Mouse (Mus musculus): Measurements from ENCODE around the gene Spns2. TPM values are rescaled to one million over a fixed set of nuclear protein-coding genes. Genes with fewer than 3 reads are reported as not detected.
A peak's percentile ranks its signal among the peaks of the same experiment; 100 is the strongest.

The Spns2 gene
- polyA plus RNA-seq, 1 experiment = 3.2 TPM

- Histone ChIP-seq H3K4me1 (ENCODE audit: control insufficient read depth, insufficient read depth, insufficient read length, low read length) (peaks cover 8% of the 10 kb centered on the region), H3K27ac (replicated peaks; ENCODE audit: low read depth, low read length) (0 out of 2 replicates have a peak overlapping the region, but pooled peaks have one; percentile 20), H3K4me3 (ENCODE audit: insufficient read depth, low read depth, low read length) (peak overlapping the region; percentile 69)
Measured at GRCm38 (mm10) chr11:72488753-72489271, 892 bp downstream of the Spns2 start.

DNA sequence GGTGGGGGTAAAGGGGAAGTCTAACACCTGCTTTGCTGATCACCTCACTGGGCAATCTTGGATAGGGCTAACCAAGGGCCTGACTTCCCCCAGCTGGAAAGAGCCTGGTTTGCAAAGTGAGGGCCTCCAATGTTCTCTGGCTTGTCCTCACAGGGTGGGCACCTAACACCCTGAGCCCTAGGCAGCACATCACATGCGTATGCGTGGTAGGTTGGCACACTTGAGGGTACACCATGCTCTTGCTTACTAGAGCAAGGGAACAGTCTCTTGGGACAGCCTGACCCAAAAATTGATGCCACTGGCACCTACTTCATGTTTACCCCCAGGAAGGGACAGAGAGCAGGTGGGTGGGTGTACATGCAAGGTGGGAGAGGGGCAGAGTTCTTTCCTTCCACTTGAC, 2.0 kb downstream of the Spns2 start:
- H3K27ac ChIP-seq (replicated peaks; ENCODE audit: low read depth, low read length) = peak overlapping the region; percentile 39
- H3K4me1 ChIP-seq (ENCODE audit: control insufficient read depth, insufficient read depth, insufficient read length, low read length) = peaks cover 12% of the 10 kb centered on the region
- H3K4me3 ChIP-seq (ENCODE audit: insufficient read depth, low read depth, low read length) = peak overlapping the region; percentile 69

GRCm38 (mm10) chr11:72487171-72487570, 2.5 kb downstream of the Spns2 start:
- H3K27ac ChIP-seq (replicated peaks; ENCODE audit: low read depth, low read length) = peak overlapping the region; percentile 39; the same call in 1 of the 2 replicates
- H3K4me1 ChIP-seq (ENCODE audit: control insufficient read depth, insufficient read depth, insufficient read length, low read length) = peaks cover 18% of the 10 kb centered on the region
- peak overlapping the region; percentile 69 for H3K4me3 ChIP-seq (ENCODE audit: insufficient read depth, low read depth, low read length)

DNA sequence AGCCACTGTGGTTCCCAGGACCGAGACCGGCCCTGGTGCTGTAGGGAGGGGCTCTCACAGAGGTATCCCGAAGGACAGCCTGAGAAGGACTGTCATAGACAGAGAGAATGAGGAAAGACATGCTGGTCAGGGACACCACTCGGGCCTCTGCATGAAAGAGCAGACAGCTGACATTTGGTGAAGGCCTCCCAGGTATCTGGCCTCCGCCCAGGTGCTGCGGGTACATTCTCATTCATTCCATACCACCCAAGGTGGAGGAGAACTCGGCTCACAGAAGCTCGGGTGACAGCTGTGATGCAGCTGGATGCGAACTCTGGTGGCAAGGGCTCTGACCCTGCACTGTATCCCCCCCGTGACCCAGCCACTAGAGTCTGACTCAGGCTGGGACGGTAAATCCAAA, 3.7 kb downstream of the Spns2 start:
- H3K27ac ChIP-seq (replicated peaks; ENCODE audit: low read depth, low read length) = no peak overlapping the region
- H3K4me3 ChIP-seq (ENCODE audit: insufficient read depth, low read depth, low read length) = no peak overlapping the region
- H3K4me1 ChIP-seq (ENCODE audit: control insufficient read depth, insufficient read depth, insufficient read length, low read length) = peaks cover 25% of the 10 kb centered on the region

DNA sequence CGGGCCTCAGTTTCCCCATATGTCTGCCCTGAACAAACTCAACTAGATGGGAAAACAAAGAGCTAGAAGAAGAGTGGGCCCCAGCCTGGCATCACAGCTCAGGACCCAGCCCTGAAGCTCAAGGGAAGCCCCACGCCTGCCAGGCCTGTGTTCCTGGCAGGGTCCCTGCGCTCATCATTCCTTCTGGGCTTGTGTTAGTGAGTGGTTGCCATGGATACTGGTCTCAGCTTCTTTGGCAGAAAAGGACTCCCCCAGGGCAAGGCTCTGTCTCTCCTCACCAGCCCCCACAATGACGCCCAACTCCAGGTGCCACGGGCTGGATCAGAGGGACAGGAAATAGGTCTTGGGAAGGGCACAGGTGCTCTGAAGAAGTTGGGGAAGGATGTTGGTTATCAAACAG, 4.5 kb downstream of the Spns2 start:
- no peak overlapping the region for H3K4me3 ChIP-seq (ENCODE audit: insufficient read depth, low read depth, low read length)
- peaks cover 25% of the 10 kb centered on the region for H3K4me1 ChIP-seq (ENCODE audit: control insufficient read depth, insufficient read depth, insufficient read length, low read length)
- H3K27ac ChIP-seq (replicated peaks; ENCODE audit: low read depth, low read length) = 0 out of 2 replicates have a peak overlapping the region, but pooled peaks have one; percentile 10

- H3K4me3 ChIP-seq (ENCODE audit: insufficient read depth, low read depth, low read length) = no peak overlapping the region
- peak overlapping the region; percentile 30; the same call in 1 of the 2 replicates for H3K27ac ChIP-seq (replicated peaks; ENCODE audit: low read depth, low read length)
- H3K4me1 ChIP-seq (ENCODE audit: control insufficient read depth, insufficient read depth, insufficient read length, low read length) = peaks cover 25% of the 10 kb centered on the region
Measured at GRCm38 (mm10) chr11:72484549-72484948, 5.2 kb downstream of the Spns2 start.

DNA sequence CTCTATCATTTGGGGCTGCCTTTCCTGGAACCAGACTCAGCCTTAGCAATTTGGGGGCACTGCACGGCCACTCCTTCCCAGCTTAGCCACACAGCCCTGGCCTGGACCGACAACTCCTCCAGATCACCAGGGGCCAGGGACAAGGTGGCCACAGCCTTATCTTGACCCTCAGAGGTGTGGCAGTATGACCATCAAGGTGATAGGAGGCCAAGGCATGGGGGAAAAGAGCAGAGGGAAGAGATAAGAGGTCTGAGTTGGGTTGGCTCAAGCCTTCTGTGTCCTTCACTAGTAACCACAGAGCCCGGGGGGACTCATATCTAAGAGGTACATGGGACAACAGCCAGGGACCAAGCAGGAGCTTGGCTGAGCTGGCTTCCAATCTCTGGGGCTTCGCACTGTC, 7.8 kb downstream of the Spns2 start:
- no peak overlapping the region for H3K4me3 ChIP-seq (ENCODE audit: insufficient read depth, low read depth, low read length)
- H3K27ac ChIP-seq (replicated peaks; ENCODE audit: low read depth, low read length) = no peak overlapping the region
- peaks cover 30% of the 10 kb centered on the region for H3K4me1 ChIP-seq (ENCODE audit: control insufficient read depth, insufficient read depth, insufficient read length, low read length)

DNA sequence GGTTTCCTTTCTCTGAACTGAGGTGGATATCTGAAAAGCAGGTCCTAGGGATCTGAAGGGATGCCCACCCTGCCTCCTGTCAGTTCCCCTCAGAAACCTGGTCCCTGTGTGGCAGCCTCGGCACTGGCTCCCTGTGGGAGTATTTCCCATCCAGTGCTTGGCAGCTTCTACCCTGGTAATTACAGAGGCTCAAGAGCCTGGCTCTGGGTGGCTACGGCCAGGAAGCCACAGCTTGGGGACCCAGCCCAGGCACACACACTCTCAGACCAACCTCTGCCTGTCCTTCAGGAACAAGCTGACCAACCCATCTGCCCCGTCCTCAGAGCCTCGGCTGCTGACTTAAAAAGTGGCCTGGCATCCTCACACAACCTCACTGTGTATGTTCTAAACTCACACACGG, 8.4 kb downstream of the Spns2 start:
- no peak overlapping the region for H3K4me3 ChIP-seq (ENCODE audit: insufficient read depth, low read depth, low read length)
- peaks cover 33% of the 10 kb centered on the region for H3K4me1 ChIP-seq (ENCODE audit: control insufficient read depth, insufficient read depth, insufficient read length, low read length)
- no peak overlapping the region for H3K27ac ChIP-seq (replicated peaks; ENCODE audit: low read depth, low read length)

GRCm38 (mm10) chr11:72479499-72479898, 10.2 kb downstream of the Spns2 start:
- peaks cover 42% of the 10 kb centered on the region for H3K4me1 ChIP-seq (ENCODE audit: control insufficient read depth, insufficient read depth, insufficient read length, low read length)
- no peak overlapping the region for H3K27ac ChIP-seq (replicated peaks; ENCODE audit: low read depth, low read length)

GRCm38 (mm10) chr11:72478228-72478627, 11.5 kb downstream of the Spns2 start:
- Histone ChIP-seq H3K27ac (replicated peaks; ENCODE audit: low read depth, low read length) (peak overlapping the region; percentile 77), H3K4me3 (ENCODE audit: insufficient read depth, low read depth, low read length) (no peak overlapping the region), H3K4me1 (ENCODE audit: control insufficient read depth, insufficient read depth, insufficient read length, low read length) (peaks cover 46% of the 10 kb centered on the region)

More at GRCm38 (mm10) chr11:72479499-72479898, 10.2 kb downstream of the Spns2 start:
- H3K4me3 ChIP-seq (ENCODE audit: insufficient read depth, low read depth, low read length) = no peak overlapping the region

- Histone ChIP-seq H3K4me1 (ENCODE audit: control insufficient read depth, insufficient read depth, insufficient read length, low read length) (peaks cover 42% of the 10 kb centered on the region), H3K4me3 (ENCODE audit: insufficient read depth, low read depth, low read length) (no peak overlapping the region), H3K27ac (replicated peaks; ENCODE audit: low read depth, low read length) (peak overlapping the region; percentile 77)
Measured at GRCm38 (mm10) chr11:72477653-72478052, 12.1 kb downstream of the Spns2 start.

- no peak overlapping the region for H3K4me3 ChIP-seq (ENCODE audit: insufficient read depth, low read depth, low read length)
- peaks cover 37% of the 10 kb centered on the region for H3K4me1 ChIP-seq (ENCODE audit: control insufficient read depth, insufficient read depth, insufficient read length, low read length)
- H3K27ac ChIP-seq (replicated peaks; ENCODE audit: low read depth, low read length) = peak overlapping the region; percentile 77
Measured at GRCm38 (mm10) chr11:72477182-72477581, 12.5 kb downstream of the Spns2 start.

DNA sequence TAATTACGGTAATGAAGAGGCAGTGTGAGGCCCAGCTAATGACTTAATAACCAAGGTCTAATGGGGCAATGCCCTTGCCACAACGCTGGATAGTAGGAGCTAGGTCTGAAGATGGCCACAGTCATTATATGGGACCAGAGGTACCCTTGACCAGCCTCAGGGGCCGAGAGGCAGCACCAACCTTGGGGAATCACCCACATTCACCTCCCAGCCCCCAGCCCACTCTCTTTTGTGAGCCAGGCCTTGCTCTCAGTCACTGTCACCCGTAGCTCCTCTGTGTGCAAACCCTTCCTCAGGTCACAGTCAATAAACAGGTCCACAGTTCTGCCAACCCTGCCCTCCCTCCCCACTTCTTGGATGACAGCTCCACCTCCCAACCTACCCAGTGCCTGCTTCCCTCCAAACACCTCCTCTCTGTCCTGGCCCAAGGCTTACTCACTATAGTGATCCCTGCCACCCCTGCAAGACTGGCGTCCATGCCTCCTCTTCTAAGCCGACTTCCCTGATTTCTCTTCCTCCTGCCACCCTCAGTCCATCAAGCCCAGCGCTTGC, 13.6 kb downstream of the Spns2 start:
- peak overlapping the region; percentile 56 for H3K27ac ChIP-seq (replicated peaks; ENCODE audit: low read depth, low read length)
- no peak overlapping the region for H3K4me3 ChIP-seq (ENCODE audit: insufficient read depth, low read depth, low read length)
- peaks cover 31% of the 10 kb centered on the region for H3K4me1 ChIP-seq (ENCODE audit: control insufficient read depth, insufficient read depth, insufficient read length, low read length)

GRCm38 (mm10) chr11:72475408-72475807, 14.3 kb downstream of the Spns2 start:
- H3K4me1 ChIP-seq (ENCODE audit: control insufficient read depth, insufficient read depth, insufficient read length, low read length) = peaks cover 36% of the 10 kb centered on the region
- no peak overlapping the region for H3K4me3 ChIP-seq (ENCODE audit: insufficient read depth, low read depth, low read length)
- peak overlapping the region; percentile 66 for H3K27ac ChIP-seq (replicated peaks; ENCODE audit: low read depth, low read length)

GRCm38 (mm10) chr11:72474926-72475325, 14.8 kb downstream of the Spns2 start:
- Histone ChIP-seq H3K4me3 (ENCODE audit: insufficient read depth, low read depth, low read length) (no peak overlapping the region), H3K4me1 (ENCODE audit: control insufficient read depth, insufficient read depth, insufficient read length, low read length) (peaks cover 41% of the 10 kb centered on the region), H3K27ac (replicated peaks; ENCODE audit: low read depth, low read length) (peak overlapping the region; percentile 66)

DNA sequence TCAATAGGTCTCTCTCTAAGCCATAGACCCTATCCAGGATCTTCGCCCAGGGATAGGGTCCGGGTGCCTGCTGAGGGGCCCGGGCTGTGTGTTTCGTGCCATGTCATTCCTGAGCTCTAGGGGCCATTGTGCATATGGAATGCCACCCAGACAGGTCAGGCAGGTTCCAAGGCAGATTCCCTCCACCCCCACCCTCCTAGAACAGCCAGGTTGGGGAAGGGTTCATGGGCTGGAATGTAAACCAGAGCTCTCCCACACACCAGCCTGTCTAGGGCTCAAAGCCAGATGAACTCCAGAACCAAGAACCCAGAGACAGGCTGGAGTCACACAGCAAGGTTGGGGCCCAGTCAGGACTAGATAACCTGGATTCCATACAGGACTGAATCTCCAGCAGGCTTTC, 16.2 kb downstream of the Spns2 start:
- no peak overlapping the region for H3K27ac ChIP-seq (replicated peaks; ENCODE audit: low read depth, low read length)
- no peak overlapping the region for H3K4me3 ChIP-seq (ENCODE audit: insufficient read depth, low read depth, low read length)
- H3K4me1 ChIP-seq (ENCODE audit: control insufficient read depth, insufficient read depth, insufficient read length, low read length) = peaks cover 48% of the 10 kb centered on the region

Measured in brown adipose tissue, adult 24 weeks (tissue).